Mouse (Mus musculus): ENCODE data around the gene Brwd3. TPM values are rescaled to one million over a fixed set of nuclear protein-coding genes. Genes with fewer than 3 reads are reported as not detected.

Brwd3 gene
- polyA plus RNA-seq, 2 experiments, result 3.3 to 3.8 TPM

GRCm38 (mm10) chrX:108722447-108722846 is 111.7 kb downstream of the Brwd3 start:
- Histone ChIP-seq H3K4me1 (ENCODE audit: control insufficient read depth, insufficient read depth, low read length) (no peaks in the 10 kb centered on the region), H3K9me3 (ENCODE audit: control insufficient read depth, low read length) (no peaks in the 10 kb centered on the region), H3K4me2 (replicated peaks; ENCODE audit: low read depth, low read length, severe bottlenecking) (no peak overlapping the region), H3K9ac (ENCODE audit: low read depth, low read length, severe bottlenecking) (no peak overlapping the region), H3K27me3 (ENCODE audit: control insufficient read depth, insufficient read depth, low read length) (no peaks in the 10 kb centered on the region), H3K4me3 (replicated peaks; ENCODE audit: low read length) (no peak overlapping the region), H3K27ac (replicated peaks; ENCODE audit: low read depth, low read length) (no peak overlapping the region), H3K36me3 (ENCODE audit: control insufficient read depth, insufficient read depth, low read length) (no peaks in the 10 kb centered on the region)
- 79% methylated on average over 1 of the region's 1 CpGs for WGBS
- ATAC-seq (ENCODE audit: low FRiP score, low read depth) (no peak), DNase-seq (ENCODE audit: low spot score) (no peak)
- TF ChIP-seq POLR2A (IDR thresholded peaks at IDR 0.05; ENCODE audit: borderline replicate concordance, extremely low read depth, insufficient read depth, insufficient read length), result no peak

GRCm38 (mm10) chrX:108704312-108704711 is 129.9 kb downstream of the Brwd3 start:
- no peaks in the 10 kb centered on the region for H3K4me1 ChIP-seq (ENCODE audit: control insufficient read depth, insufficient read depth, low read length)
- no peaks in the 10 kb centered on the region for H3K27me3 ChIP-seq (ENCODE audit: control insufficient read depth, insufficient read depth, low read length)
- no peak for DNase-seq (ENCODE audit: low spot score)
- no peak overlapping the region for H3K4me3 ChIP-seq (replicated peaks; ENCODE audit: low read length)
- H3K36me3 ChIP-seq (ENCODE audit: control insufficient read depth, insufficient read depth, low read length), result no peaks in the 10 kb centered on the region
- H3K4me2 ChIP-seq (replicated peaks; ENCODE audit: low read depth, low read length, severe bottlenecking), result no peak overlapping the region
- H3K27ac ChIP-seq (replicated peaks; ENCODE audit: low read depth, low read length), result no peak overlapping the region
- no peaks in the 10 kb centered on the region for H3K9me3 ChIP-seq (ENCODE audit: control insufficient read depth, low read length)
- ATAC-seq (ENCODE audit: low FRiP score, low read depth), result no peak
- H3K9ac ChIP-seq (ENCODE audit: low read depth, low read length, severe bottlenecking), result no peak overlapping the region
- TF ChIP-seq POLR2A (IDR thresholded peaks at IDR 0.05; ENCODE audit: borderline replicate concordance, extremely low read depth, insufficient read depth, insufficient read length), result no peak
- 90% methylated on average over 2 of the region's 2 CpGs for WGBS

Other genes with a start within 250 kb of the Brwd3 start
- gene Gm379, start 169.5 kb downstream of the Brwd3 start, polyA plus RNA-seq (2012; rRNA removed), result 0.24 TPM in 1 of 2 replicates, not detected in the other
- not detected in 2 replicates for gene Gm379, start 169.5 kb downstream of the Brwd3 start, polyA plus RNA-seq (2014; fragmentation: Nextera tagmentation; extraction: Ambion mirVana)
- 4.1 and 13.3 TPM in 2 replicates for gene Hmgn5, start 179.0 kb upstream of the Brwd3 start, polyA plus RNA-seq (2012; rRNA removed)
- 19.7 and 21.1 TPM in 2 replicates for gene Hmgn5, start 179.0 kb upstream of the Brwd3 start, polyA plus RNA-seq (2014; fragmentation: Nextera tagmentation; extraction: Ambion mirVana)